Mouse (Mus musculus) E14TG2a.4 (cell line): ENCODE measurements at regions not wholly inside any gene's neighbourhood (a gene's known extent, or its start where the extent isn't known, plus 50 kb on each side); places are given as distances from the start of the nearest gene placed in this dataset.

Experiments
- CTCF ChIP-seq: conservative IDR thresholded peaks from 2 replicates; pipeline ENCODE4 v1.5.1; 2014; ENCODE audit warnings: low read length
- NANOG ChIP-seq: IDR thresholded peaks from 2 replicates; pipeline ENCODE4 v1.6.1; 2014; ENCODE audit warnings: borderline replicate concordance, low read length, mixed read lengths

DNA sequence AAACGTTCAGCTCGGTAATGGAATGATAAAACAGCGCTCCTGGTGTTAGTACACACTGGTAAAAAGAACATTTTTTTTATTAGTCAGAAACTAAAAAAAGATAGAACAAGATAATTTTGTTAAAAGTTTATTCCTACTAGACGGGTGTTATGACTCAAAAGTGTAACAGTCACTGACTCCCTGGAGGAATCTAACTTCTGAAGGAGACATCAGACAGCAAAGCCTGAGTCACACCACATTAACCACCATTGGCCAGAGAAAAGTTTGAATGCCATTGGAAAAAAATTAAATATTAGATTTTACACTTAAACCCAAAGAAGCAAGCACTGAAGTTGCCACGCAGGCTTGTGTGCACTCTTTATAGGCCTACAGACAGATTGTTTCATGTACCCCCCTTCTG lies 205.3 kb downstream of the Nedd1 start:
- no peak for TF ChIP-seq CTCF
- TF ChIP-seq NANOG = no peak
